Mouse (Mus musculus) splenic B cell, adult 2 months (primary cell): ENCODE measurements around the gene Pigk.

Source experiments
- DNase-seq: peaks from one replicate; pipeline ENCODE4 v3.0.0-alpha.2; 2011; ENCODE audit warnings: low read depth, low spot score
- H3K27me3 ChIP-seq: 2 replicates; pipeline ENCODE4 v1.6.1; 2012; ENCODE audit warnings: mild to moderate bottlenecking, low read length, moderate library complexity, mixed read lengths; ENCODE audit not compliant: control insufficient read depth, poor library complexity, insufficient read depth, severe bottlenecking
- H3K36me3 ChIP-seq: 2 replicates; pipeline ENCODE4 v1.6.1; 2012; ENCODE audit warnings: mild to moderate bottlenecking, low read length, moderate library complexity, mixed read lengths; ENCODE audit not compliant: control insufficient read depth, poor library complexity, insufficient read depth, severe bottlenecking

Pigk gene

GRCm38 (mm10) chr3:152929788-152930281 is 215.9 kb downstream of the Pigk start:
- peak; percentile 41 for DNase-seq
- Histone ChIP-seq H3K27me3 (no peaks in the 10 kb centered on the region), H3K36me3 (no peaks in the 10 kb centered on the region)

DNA sequence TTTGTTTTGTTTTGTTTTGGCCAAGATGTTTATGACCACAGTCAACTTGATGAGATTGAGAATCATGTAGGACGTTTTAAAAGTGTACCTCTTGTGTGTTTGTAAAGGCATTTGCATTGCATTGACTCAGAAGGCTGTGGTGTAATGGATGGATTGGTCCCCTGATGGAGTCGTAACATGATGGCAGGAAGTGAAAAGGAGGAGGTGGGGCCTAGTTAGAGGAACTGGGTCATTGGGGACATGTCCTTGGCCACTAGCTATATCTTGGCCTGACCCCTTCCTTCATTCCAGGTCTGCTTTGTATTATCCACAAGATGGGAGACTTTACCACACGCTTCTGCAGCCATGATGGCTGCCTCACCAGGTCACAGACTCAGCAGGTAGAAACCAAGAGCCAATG is 217.5 kb downstream of the Pigk start:
- DNase-seq = peak; percentile 35
- Histone ChIP-seq H3K27me3 (no peaks in the 10 kb centered on the region), H3K36me3 (no peaks in the 10 kb centered on the region)

GRCm38 (mm10) chr3:152932096-152932495 is 218.2 kb downstream of the Pigk start:
- H3K36me3 ChIP-seq = no peaks in the 10 kb centered on the region
- H3K27me3 ChIP-seq = no peaks in the 10 kb centered on the region
- peak; percentile 63 for DNase-seq

DNA sequence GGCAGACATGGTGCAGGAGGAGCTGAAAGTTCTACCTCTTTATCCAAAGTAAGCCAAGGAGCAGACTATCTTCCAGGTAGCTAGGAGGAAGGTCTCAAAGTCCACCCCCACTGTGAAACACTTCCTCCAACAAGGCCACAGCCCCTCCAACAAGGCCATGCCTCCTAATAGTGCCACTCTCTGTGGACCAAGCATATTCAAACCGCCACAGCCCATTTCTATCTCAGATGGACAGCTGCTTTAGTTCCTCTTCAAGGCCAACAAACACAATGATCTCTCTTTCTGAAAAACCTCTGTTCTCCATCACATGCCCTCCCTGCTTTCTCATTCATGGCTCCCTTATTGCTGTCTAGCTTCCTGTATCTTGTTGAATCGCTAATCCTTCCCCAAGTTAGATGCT is 218.6 kb downstream of the Pigk start:
- no peaks in the 10 kb centered on the region for H3K36me3 ChIP-seq
- H3K27me3 ChIP-seq = no peaks in the 10 kb centered on the region

GRCm38 (mm10) chr3:152933737-152934136 is 219.8 kb downstream of the Pigk start:
- Histone ChIP-seq H3K36me3 (no peaks in the 10 kb centered on the region), H3K27me3 (no peaks in the 10 kb centered on the region)
- no peak for DNase-seq

More for the DNA sequence above, 218.6 kb downstream of the Pigk start:
- DNase-seq = no peak

DNA sequence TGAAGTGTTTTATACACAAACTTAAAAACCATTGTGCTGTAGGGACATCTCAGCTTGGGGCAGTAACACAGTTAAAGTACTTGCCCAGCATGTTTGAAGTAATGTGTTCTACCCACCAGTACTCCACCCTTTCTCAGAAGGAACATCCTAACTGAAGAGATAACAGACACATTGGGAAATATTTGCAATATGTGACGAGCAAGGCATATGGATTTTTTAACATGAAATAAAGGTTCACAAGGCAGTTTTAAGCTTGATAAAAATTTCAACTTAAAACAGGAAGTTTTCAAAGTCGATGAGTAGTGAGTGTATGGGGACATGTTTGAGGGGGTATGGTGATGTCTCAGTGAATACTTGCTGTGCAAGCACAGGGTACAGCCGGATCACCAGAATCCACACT is 222.4 kb downstream of the Pigk start:
- Histone ChIP-seq H3K36me3 (no peaks in the 10 kb centered on the region), H3K27me3 (no peaks in the 10 kb centered on the region)
- DNase-seq = no peak

DNA sequence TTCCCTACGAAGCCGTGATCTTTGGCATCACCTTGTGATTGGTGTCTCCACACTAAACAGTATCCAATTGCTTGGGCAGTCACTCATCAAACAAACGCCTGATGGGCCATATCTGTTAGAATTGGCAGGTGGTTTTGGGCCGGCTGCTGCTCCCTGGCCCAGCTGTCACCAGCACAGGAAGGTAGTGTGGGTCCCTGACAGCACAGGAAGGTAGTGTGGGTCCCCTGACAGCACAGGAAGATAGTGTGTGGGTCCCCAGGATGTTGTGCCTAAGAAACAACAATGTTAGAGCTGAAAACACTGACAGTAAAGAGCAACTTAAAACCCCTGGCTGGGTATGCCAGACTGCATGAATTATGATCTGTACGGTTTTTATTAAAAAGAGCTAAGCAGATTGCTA is 227.8 kb downstream of the Pigk start:
- Histone ChIP-seq H3K36me3 (no peaks in the 10 kb centered on the region), H3K27me3 (no peaks in the 10 kb centered on the region)
- no peak for DNase-seq

DNA sequence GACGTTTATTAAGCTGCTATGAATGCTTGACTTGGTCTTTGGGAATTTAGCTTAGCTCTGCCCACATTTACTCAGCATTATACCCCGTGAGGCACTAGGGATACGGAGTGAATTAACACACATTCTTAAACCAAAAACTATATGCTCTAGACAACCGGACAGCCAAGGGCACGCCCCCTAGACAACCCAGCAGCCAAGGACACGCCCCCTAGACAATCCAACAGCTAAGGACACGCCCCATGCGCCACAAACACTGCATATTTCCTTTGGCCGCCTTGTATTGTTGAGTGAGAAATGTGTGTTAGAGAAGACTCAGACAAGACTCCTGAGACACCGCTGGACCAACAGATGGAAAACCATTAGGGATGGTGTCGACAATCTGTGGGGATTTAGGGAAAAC is 229.1 kb downstream of the Pigk start:
- peak; percentile 29 for DNase-seq
- Histone ChIP-seq H3K27me3 (no peaks in the 10 kb centered on the region), H3K36me3 (no peaks in the 10 kb centered on the region)

DNA sequence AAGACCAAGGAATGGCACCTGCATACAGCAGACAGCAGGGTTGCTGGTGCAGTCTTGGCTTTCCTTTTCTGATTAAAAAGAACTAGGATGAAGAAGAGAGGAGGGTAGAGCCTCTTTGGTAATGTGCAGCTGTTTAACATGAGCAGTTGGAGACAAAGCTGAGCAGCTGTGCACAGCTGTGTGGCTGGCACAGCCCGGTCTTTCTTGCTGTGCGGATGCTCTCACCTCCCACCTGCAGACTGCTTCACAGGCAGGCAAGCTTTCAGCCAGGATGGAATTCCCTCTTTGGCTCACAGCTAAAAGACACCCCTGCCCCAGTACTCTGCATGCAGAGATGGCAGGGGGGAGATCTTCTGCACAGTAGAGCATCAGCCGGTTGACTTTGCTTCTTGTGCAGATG is 230.9 kb downstream of the Pigk start:
- DNase-seq = no peak
- no peaks in the 10 kb centered on the region for H3K36me3 ChIP-seq
- no peaks in the 10 kb centered on the region for H3K27me3 ChIP-seq

DNA sequence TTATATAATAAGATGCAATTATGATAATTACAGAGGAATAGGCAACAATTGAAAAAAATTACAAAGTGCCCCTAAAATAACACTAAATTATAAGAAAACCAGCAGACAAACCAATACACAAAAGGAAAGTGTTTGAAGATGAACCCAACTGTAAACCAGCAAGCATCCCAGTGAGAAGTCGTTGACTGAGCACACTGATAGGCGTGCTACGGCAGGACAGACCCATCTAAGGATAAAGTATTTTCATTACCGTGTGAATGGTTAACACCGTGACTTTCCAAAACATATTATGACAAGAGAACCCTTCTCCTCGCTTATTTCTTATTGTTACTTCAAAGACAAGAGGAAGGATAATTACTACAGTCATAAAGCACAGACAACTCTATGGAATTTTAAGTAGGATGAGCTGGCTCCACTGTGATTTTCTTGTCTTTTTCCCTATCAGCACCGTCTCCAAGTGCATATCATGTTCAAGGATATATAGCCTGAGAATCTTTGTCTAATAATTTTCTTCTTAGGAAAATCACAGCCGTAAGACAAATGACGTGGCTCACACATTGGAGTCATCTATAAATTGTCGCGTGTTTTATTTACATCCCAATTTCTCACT is 233.2 kb downstream of the Pigk start:
- Histone ChIP-seq H3K36me3 (no peaks in the 10 kb centered on the region), H3K27me3 (no peaks in the 10 kb centered on the region)
- DNase-seq = no peak

- Histone ChIP-seq H3K36me3 (no peaks in the 10 kb centered on the region), H3K27me3 (no peaks in the 10 kb centered on the region)
- no peak for DNase-seq
These were observed 234.7 kb downstream of the Pigk start for GRCm38 (mm10) chr3:152948556-152948955.

DNA sequence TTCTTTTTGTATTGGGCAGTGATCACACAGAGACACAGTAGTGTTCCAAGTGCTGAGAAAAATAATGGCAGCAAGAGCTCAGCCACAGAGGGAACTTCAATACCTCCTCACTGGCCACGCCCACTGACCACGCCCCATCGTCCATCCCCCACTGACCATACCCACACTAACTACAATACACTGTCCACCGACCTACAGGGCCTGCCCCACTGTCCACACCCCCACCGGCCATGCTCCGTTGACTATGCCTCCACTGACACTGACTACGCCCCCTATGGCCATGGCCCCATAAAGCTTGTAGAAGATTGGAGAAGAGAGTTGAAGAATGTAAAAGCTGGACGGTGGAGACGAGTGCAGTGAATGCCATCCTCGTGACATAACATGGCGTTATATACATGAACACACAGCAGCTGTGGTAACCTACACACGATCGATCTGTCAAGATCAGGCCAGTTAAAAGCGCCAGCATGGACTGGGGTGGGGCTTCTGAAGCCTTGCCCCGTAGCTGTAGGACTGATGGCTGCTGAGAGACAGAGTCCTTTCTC is 235.4 kb downstream of the Pigk start:
- Histone ChIP-seq H3K36me3 (no peaks in the 10 kb centered on the region), H3K27me3 (no peaks in the 10 kb centered on the region)
- no peak for DNase-seq

DNA sequence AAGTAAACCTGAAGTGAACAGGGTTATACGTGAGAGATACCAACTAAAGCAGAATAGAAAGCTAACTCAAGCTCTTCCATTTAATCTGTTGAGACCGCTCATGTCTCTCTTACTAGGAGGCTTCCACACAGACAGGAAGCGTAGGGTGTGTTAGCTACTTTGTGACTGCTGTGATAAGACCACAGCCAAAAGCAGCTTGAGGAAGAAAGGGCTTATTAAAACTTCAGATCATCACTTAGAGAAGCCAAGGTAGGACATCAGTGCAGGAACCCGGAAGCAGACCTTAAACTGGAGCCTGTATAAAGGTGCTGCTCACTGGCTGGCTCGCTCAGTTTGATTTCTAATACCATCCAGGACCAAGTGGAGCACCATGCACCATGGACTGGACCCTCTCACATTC is 236.4 kb downstream of the Pigk start:
- no peaks in the 10 kb centered on the region for H3K36me3 ChIP-seq
- no peak for DNase-seq
- no peaks in the 10 kb centered on the region for H3K27me3 ChIP-seq

DNA sequence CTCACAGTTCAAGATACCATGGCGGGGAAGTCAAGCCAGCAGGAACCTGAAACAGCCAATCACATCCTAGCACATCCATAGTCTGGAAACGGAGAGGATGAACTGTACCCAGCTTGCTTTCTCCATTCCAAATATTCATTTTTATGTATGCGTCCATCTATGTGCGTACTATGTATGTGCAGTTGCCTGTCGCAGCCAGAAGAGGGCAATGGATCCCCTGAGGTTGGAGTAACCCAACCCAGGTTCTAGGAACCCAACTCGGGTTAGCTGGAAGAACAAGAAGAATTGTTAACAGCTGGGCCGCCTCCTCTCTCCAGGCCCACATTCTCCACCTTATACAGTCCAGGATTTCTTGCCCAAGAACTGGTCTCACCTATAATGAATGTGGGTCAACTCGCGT is 237.0 kb downstream of the Pigk start:
- DNase-seq = no peak
- Histone ChIP-seq H3K27me3 (no peaks in the 10 kb centered on the region), H3K36me3 (no peaks in the 10 kb centered on the region)

DNA sequence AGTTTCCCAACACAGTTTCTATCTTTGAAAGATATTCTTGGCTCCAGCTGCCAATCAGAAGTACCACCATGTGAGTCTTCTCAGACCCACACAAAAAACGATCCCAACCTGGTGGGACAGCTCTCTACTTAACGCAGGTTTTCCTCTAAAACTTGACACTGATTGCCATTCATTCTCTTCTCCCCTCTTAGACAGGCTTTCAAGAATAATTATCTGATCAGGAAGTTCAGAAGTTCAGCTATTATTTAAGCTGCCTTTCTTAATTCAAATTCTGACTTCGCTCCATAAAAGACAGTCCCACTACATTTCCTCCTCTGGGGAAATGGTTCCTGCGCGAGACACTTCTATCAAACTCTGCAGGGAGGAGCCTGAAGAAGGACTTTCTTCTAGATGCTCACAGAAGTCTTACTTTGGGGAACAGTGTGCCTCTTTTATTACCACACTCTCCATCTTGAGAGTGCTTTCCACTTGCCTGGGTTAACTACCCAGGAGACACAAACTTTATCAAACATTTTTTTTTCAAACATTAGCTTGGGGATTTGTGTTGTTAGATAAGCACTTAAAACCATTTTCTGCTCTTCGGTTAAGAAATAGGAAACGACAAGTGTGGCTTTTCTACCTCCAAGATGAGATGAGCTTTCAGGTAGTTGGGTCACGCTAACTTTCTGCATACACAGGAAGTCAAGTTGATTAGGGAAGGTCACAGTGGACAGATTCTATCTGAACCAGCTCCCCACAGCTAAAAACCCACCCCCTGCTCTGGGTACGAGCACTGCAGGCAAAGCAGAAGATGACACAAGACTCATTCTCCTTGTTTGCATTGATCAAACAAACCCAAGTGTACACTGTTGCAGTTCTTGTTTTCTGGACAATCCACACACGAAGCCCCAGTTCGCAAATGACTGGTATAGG is 238.0 kb downstream of the Pigk start:
- no peak for DNase-seq
- no peaks in the 10 kb centered on the region for H3K36me3 ChIP-seq
- H3K27me3 ChIP-seq = no peaks in the 10 kb centered on the region
